Mouse (Mus musculus) cortical plate, adult 2 months (tissue): ENCODE data around the gene Rrm1.

ENCODE experiments used
- CTCF ChIP-seq: fragments of 200-500 bp; IDR thresholded peaks from 2 replicates; pipeline ENCODE4 v1.5.1; 2011; ENCODE audit warnings: mild to moderate bottlenecking, control low read depth, low read length; ENCODE audit not compliant: insufficient read depth; ENCODE audit errors: extremely low read depth
- POLR2A ChIP-seq: fragments of 200-500 bp; IDR thresholded peaks from 2 replicates; pipeline ENCODE4 v1.6.1; 2011; ENCODE audit warnings: mild to moderate bottlenecking, low read length, control low read depth; ENCODE audit not compliant: insufficient read depth; ENCODE audit errors: extremely low read depth

- TF ChIP-seq CTCF (no peak), POLR2A (no peak)
Measured at GRCm38 (mm10) chr7:102440822-102441656, 456 bp upstream of the Rrm1 start.
